Mouse (Mus musculus) c-Kit-positive CD71-positive TER-119-negative erythroid progenitor cells, embryonic 14.5 days (primary cell): Measurements from ENCODE around the gene Mal.

Experiments used
- DNase-seq: peaks from one replicate; pipeline ENCODE4 v3.0.0-alpha.2; 2013; ENCODE audit warnings: low read depth

Mal gene

GRCm38 (mm10) chr2:127656086-127656720, at the start of gene Mal:
TSS of gene Mal (minus strand) at chr2:127656695.
- no peak for DNase-seq

- no peak for DNase-seq
Observed at GRCm38 (mm10) chr2:127705267-127705666, 48.8 kb upstream of the Mal start.

GRCm38 (mm10) chr2:127689239-127689638, 32.7 kb upstream of the Mal start:
- no peak for DNase-seq

- peak; percentile 42 for DNase-seq
Observed at GRCm38 (mm10) chr2:127683687-127684331, 27.3 kb upstream of the Mal start.

GRCm38 (mm10) chr2:127667843-127668506, 11.5 kb upstream of the Mal start:
- peak; percentile 15 for DNase-seq

- DNase-seq: no peak
Observed at GRCm38 (mm10) chr2:127667015-127667414, 10.5 kb upstream of the Mal start.

- no peak for DNase-seq
Observed at GRCm38 (mm10) chr2:127662708-127663107, 6.2 kb upstream of the Mal start.

- no peak for DNase-seq
Observed at GRCm38 (mm10) chr2:127655419-127655818, 1.1 kb downstream of the Mal start.

- DNase-seq: no peak
Observed at GRCm38 (mm10) chr2:127654786-127655185, 1.7 kb downstream of the Mal start.

- DNase-seq: no peak
Observed at GRCm38 (mm10) chr2:127652805-127653204, 3.7 kb downstream of the Mal start.

GRCm38 (mm10) chr2:127652335-127652734, 4.2 kb downstream of the Mal start:
- no peak for DNase-seq

- DNase-seq: no peak
Observed at GRCm38 (mm10) chr2:127651601-127652000, 4.9 kb downstream of the Mal start.

GRCm38 (mm10) chr2:127649921-127650320, 6.6 kb downstream of the Mal start:
- DNase-seq: no peak

GRCm38 (mm10) chr2:127648145-127648544, 8.3 kb downstream of the Mal start:
- DNase-seq: no peak

GRCm38 (mm10) chr2:127646875-127647274, 9.6 kb downstream of the Mal start:
- no peak for DNase-seq

- no peak for DNase-seq
Observed at GRCm38 (mm10) chr2:127643728-127644704, 12.5 kb downstream of the Mal start.

- no peak for DNase-seq
Observed at GRCm38 (mm10) chr2:127638973-127639372, 17.5 kb downstream of the Mal start.

- DNase-seq: no peak
Observed at GRCm38 (mm10) chr2:127635581-127635980, 20.9 kb downstream of the Mal start.

- no peak for DNase-seq
Observed at GRCm38 (mm10) chr2:127632601-127633000, 23.9 kb downstream of the Mal start.

- no peak for DNase-seq
Observed at GRCm38 (mm10) chr2:127627990-127628570, 28.4 kb downstream of the Mal start.

GRCm38 (mm10) chr2:127627354-127627753, 29.1 kb downstream of the Mal start:
- DNase-seq: no peak

- no peak for DNase-seq
Observed at GRCm38 (mm10) chr2:127625659-127626058, 30.8 kb downstream of the Mal start.
